Mouse (Mus musculus): ENCODE data around the gene Ets2. TPM values are rescaled to one million over a fixed set of nuclear protein-coding genes. Genes with fewer than 3 reads are reported as not detected.
"Not testable (repeated sequence)": the region's sequence is repeated elsewhere in the genome, so short reads cannot be mapped to it uniquely, and the experiment has no call there.

Gene Ets2
- total RNA-seq, 1 experiment = 12.8 TPM

DNA sequence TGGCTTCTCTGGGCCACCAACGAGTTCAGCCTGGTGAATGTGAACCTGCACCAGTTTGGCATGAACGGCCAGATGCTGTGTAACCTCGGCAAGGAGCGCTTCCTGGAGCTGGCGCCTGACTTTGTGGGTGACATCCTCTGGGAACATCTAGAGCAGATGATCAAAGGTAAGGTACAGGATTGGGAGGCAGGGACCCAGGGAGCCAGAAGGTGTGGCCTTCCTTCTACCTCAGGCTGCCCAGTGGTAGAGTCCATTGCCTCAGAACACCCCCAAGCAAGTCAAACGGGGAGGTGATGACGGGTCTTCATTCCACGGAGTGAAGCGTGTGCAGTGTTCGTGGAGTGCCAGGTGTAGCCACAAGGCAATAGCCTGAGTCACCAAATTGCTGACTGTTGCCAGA, 10.2 kb downstream of the Ets2 start:
- Histone ChIP-seq H3K9me3 (ENCODE audit: control insufficient read depth, insufficient read depth, low read depth, low read length) (no peaks in the 10 kb centered on the region), H3K4me3 (ENCODE audit: insufficient read depth in 1 of 2, low read depth in 1 of 2, low read length in 2 of 2, poor library complexity in 1 of 2, severe bottlenecking in 1 of 2) (no peak overlapping the region), H3K27ac (ENCODE audit: insufficient read depth, low read depth, low read length, poor library complexity, severe bottlenecking) (no peak overlapping the region), H3K36me3 (ENCODE audit: control insufficient read depth, insufficient read depth, low read length, poor library complexity, severe bottlenecking) (peaks cover 46% of the 10 kb centered on the region), H3K9ac (ENCODE audit: insufficient read depth, low read depth, low read length, poor library complexity, severe bottlenecking) (no peak overlapping the region), H3K4me1 (ENCODE audit: control insufficient read depth in 2 of 2, insufficient read depth in 2 of 2, low read length in 2 of 2, poor library complexity in 1 of 2) (peaks cover 0 to 1% of the 10 kb centered on the region in 2 experiments; a peak in 1 of 4 replicates)
- DNase-seq (ENCODE audit: low read depth, low spot score) = no peak
- TF ChIP-seq CHD2 (IDR thresholded peaks at IDR 0.05; ENCODE audit: low read depth, low read length) (no peak), ZNF384 (IDR thresholded peaks at IDR 0.05; ENCODE audit: low read depth, low read length) (no peak), MAFK (IDR thresholded peaks at IDR 0.05; ENCODE audit: insufficient read depth, low read depth, low read length) (no peak), ZC3H11A (IDR thresholded peaks at IDR 0.05; ENCODE audit: borderline replicate concordance, low read depth, low read length) (no peak), HCFC1 (IDR thresholded peaks at IDR 0.05; ENCODE audit: borderline replicate concordance, insufficient read depth, low read length) (no peak)
- in situ Hi-C loops (cut with MboI; ENCODE audit: low sequenced_read_pairs in 2 of 2, unreplicated experiment in 2 of 2) = no loop called here

DNA sequence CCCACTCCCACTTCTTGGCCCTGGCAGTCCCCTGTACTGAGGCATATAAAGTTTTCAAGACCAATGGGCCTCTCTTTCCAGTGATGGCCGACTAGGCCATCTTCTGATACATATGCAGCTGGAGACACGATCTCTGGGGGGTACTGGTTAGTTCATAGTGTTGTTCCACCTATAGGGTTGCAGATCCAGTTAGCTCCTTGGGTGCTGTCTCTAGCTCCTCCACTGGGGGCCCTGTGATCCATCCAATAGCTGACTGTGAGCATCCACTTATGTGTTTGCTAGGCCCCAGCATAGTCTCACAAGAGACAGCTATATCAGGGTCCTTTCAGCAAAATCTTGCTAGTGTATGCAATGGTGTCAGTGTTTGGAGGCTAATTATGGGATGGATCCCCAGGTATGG, 11.2 kb downstream of the Ets2 start:
- H3K27ac ChIP-seq (ENCODE audit: insufficient read depth, low read depth, low read length, poor library complexity, severe bottlenecking); in situ Hi-C loops (cut with MboI; ENCODE audit: low sequenced_read_pairs in 2 of 2, unreplicated experiment in 2 of 2); H3K9ac ChIP-seq (ENCODE audit: insufficient read depth, low read depth, low read length, poor library complexity, severe bottlenecking); H3K4me3 ChIP-seq (ENCODE audit: insufficient read depth in 1 of 2, low read depth in 1 of 2, low read length in 2 of 2, poor library complexity in 1 of 2, severe bottlenecking in 1 of 2); H3K4me1 ChIP-seq (ENCODE audit: control insufficient read depth in 2 of 2, insufficient read depth in 2 of 2, low read length in 2 of 2, poor library complexity in 1 of 2); H3K9me3 ChIP-seq (ENCODE audit: control insufficient read depth, insufficient read depth, low read depth, low read length); DNase-seq (ENCODE audit: low read depth, low spot score): not testable (repeated sequence)
- peaks cover 55% of the 10 kb centered on the region for H3K36me3 ChIP-seq (ENCODE audit: control insufficient read depth, insufficient read depth, low read length, poor library complexity, severe bottlenecking)

DNA sequence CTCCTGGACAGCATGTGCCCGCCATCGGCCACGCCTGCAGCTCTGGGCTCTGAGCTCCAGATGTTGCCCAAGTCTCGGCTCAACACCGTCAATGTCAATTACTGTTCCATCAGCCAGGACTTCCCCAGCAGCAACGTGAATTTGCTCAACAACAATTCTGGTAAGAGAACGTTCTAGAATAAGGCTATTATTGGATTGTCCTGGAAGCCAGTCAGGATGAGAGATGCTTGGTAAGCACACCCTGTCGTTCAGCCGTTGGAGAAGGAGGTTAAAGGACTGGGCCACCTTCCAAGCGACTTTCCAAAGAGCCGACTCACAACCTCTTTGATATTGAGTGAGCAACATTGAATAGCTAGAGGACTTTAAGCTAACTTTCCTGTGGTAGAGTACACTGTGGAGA, 13.2 kb downstream of the Ets2 start:
- TF ChIP-seq ZC3H11A (IDR thresholded peaks at IDR 0.05; ENCODE audit: borderline replicate concordance, low read depth, low read length) = no peak
- no peak for TF ChIP-seq HCFC1 (IDR thresholded peaks at IDR 0.05; ENCODE audit: borderline replicate concordance, insufficient read depth, low read length)
- no peak for TF ChIP-seq MAFK (IDR thresholded peaks at IDR 0.05; ENCODE audit: insufficient read depth, low read depth, low read length)
- no peak for TF ChIP-seq CHD2 (IDR thresholded peaks at IDR 0.05; ENCODE audit: low read depth, low read length)
- TF ChIP-seq ZNF384 (IDR thresholded peaks at IDR 0.05; ENCODE audit: low read depth, low read length) = no peak
- H3K36me3 ChIP-seq (ENCODE audit: control insufficient read depth, insufficient read depth, low read length, poor library complexity, severe bottlenecking) = peaks cover 60% of the 10 kb centered on the region

DNA sequence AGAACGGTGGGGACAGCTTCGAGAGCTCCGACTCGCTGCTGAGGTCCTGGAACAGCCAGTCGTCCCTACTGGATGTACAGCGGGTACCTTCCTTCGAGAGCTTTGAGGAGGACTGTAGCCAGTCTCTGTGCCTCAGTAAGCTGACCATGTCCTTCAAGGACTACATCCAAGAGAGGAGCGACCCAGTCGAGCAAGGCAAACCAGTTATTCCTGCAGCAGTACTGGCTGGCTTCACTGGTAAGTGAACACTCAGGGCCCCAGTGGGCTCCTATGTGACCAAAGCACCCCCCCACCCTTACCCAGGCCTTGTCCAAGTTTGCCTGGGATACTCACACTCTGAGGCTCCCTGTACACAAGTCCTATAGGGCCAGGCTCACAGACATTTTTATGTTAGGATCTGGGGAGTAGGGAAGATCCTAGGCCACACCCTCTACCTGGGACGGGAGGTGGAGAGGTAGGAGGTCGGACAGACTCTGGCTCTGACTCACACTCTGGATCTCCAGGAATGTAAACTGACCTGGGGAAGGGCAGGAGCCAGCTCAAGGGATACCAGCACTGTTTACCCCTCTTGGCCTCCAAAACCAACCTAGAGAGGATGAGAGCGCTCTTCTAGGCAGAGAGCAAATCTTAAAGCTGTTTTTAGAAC, 14.3 kb downstream of the Ets2 start:
- no peak for DNase-seq (ENCODE audit: low read depth, low spot score)
- H3K9ac ChIP-seq (ENCODE audit: insufficient read depth, low read depth, low read length, poor library complexity, severe bottlenecking) = no peak overlapping the region
- H3K9me3 ChIP-seq (ENCODE audit: control insufficient read depth, insufficient read depth, low read depth, low read length) = no peaks in the 10 kb centered on the region
- H3K4me1 ChIP-seq (ENCODE audit: control insufficient read depth in 2 of 2, insufficient read depth in 2 of 2, low read length in 2 of 2, poor library complexity in 1 of 2) = peaks cover 0 to 1% of the 10 kb centered on the region in 2 experiments; a peak in 1 of 4 replicates
- peaks cover 61% of the 10 kb centered on the region for H3K36me3 ChIP-seq (ENCODE audit: control insufficient read depth, insufficient read depth, low read length, poor library complexity, severe bottlenecking)
- no peak for TF ChIP-seq CHD2 (IDR thresholded peaks at IDR 0.05; ENCODE audit: low read depth, low read length)
- TF ChIP-seq HCFC1 (IDR thresholded peaks at IDR 0.05; ENCODE audit: borderline replicate concordance, insufficient read depth, low read length) = no peak
- no peak for TF ChIP-seq MAFK (IDR thresholded peaks at IDR 0.05; ENCODE audit: insufficient read depth, low read depth, low read length)
- no peak for TF ChIP-seq ZNF384 (IDR thresholded peaks at IDR 0.05; ENCODE audit: low read depth, low read length)
- TF ChIP-seq ZC3H11A (IDR thresholded peaks at IDR 0.05; ENCODE audit: borderline replicate concordance, low read depth, low read length) = no peak
- H3K4me3 ChIP-seq (ENCODE audit: insufficient read depth in 1 of 2, low read depth in 1 of 2, low read length in 2 of 2, poor library complexity in 1 of 2, severe bottlenecking in 1 of 2) = no peak overlapping the region
- H3K27ac ChIP-seq (ENCODE audit: insufficient read depth, low read depth, low read length, poor library complexity, severe bottlenecking) = no peak overlapping the region
- in situ Hi-C loops (cut with MboI; ENCODE audit: low sequenced_read_pairs in 2 of 2, unreplicated experiment in 2 of 2) = no loop called here

More for the DNA sequence above, 13.2 kb downstream of the Ets2 start:
- Histone ChIP-seq H3K9me3 (ENCODE audit: control insufficient read depth, insufficient read depth, low read depth, low read length) (no peaks in the 10 kb centered on the region), H3K9ac (ENCODE audit: insufficient read depth, low read depth, low read length, poor library complexity, severe bottlenecking) (no peak overlapping the region), H3K4me1 (ENCODE audit: control insufficient read depth in 2 of 2, insufficient read depth in 2 of 2, low read length in 2 of 2, poor library complexity in 1 of 2) (peaks cover 0 to 1% of the 10 kb centered on the region in 2 experiments; a peak in 1 of 4 replicates), H3K4me3 (ENCODE audit: insufficient read depth in 1 of 2, low read depth in 1 of 2, low read length in 2 of 2, poor library complexity in 1 of 2, severe bottlenecking in 1 of 2) (no peak overlapping the region), H3K27ac (ENCODE audit: insufficient read depth, low read depth, low read length, poor library complexity, severe bottlenecking) (no peak overlapping the region)
- no peak for DNase-seq (ENCODE audit: low read depth, low spot score)
- in situ Hi-C loops (cut with MboI; ENCODE audit: low sequenced_read_pairs in 2 of 2, unreplicated experiment in 2 of 2) = no loop called here

DNA sequence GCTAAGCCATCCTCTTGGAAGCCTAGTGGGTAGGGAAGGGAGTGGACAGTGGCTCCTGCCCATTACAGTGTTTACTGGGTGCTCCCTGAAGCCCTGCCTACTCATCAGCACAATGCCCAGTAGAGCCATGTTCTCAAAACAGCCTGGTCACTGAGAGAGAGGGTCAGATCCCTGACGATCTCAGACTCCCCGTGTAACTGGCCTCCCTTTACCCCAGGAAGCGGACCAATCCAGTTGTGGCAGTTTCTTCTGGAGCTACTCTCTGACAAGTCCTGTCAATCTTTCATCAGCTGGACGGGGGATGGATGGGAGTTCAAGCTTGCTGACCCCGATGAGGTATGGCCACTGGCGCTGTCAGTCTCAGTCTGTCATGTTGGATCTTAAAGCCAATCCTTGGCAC, 15.8 kb downstream of the Ets2 start:
- DNase-seq (ENCODE audit: low read depth, low spot score) = no peak
- H3K36me3 ChIP-seq (ENCODE audit: control insufficient read depth, insufficient read depth, low read length, poor library complexity, severe bottlenecking) = peaks cover 49% of the 10 kb centered on the region
- in situ Hi-C loops (cut with MboI; ENCODE audit: low sequenced_read_pairs in 2 of 2, unreplicated experiment in 2 of 2) = no loop called here
- TF ChIP-seq CHD2 (IDR thresholded peaks at IDR 0.05; ENCODE audit: low read depth, low read length) = no peak
- TF ChIP-seq MAFK (IDR thresholded peaks at IDR 0.05; ENCODE audit: insufficient read depth, low read depth, low read length) = no peak
- no peak for TF ChIP-seq ZC3H11A (IDR thresholded peaks at IDR 0.05; ENCODE audit: borderline replicate concordance, low read depth, low read length)
- no peak for TF ChIP-seq ZNF384 (IDR thresholded peaks at IDR 0.05; ENCODE audit: low read depth, low read length)
- TF ChIP-seq HCFC1 (IDR thresholded peaks at IDR 0.05; ENCODE audit: borderline replicate concordance, insufficient read depth, low read length) = no peak
- H3K27ac ChIP-seq (ENCODE audit: insufficient read depth, low read depth, low read length, poor library complexity, severe bottlenecking) = no peak overlapping the region
- no peaks in the 10 kb centered on the region for H3K9me3 ChIP-seq (ENCODE audit: control insufficient read depth, insufficient read depth, low read depth, low read length)
- H3K9ac ChIP-seq (ENCODE audit: insufficient read depth, low read depth, low read length, poor library complexity, severe bottlenecking) = no peak overlapping the region
- no peak overlapping the region for H3K4me3 ChIP-seq (ENCODE audit: insufficient read depth in 1 of 2, low read depth in 1 of 2, low read length in 2 of 2, poor library complexity in 1 of 2, severe bottlenecking in 1 of 2)
- peaks cover 0 to 1% of the 10 kb centered on the region in 2 experiments; a peak in 1 of 4 replicates for H3K4me1 ChIP-seq (ENCODE audit: control insufficient read depth in 2 of 2, insufficient read depth in 2 of 2, low read length in 2 of 2, poor library complexity in 1 of 2)

Data from ES-E14 (cell line).